Mouse (Mus musculus): ENCODE results near the gene Apela.

Gene Apela

GRCm38 (mm10) chr8:65018423-65018822 lies 18.7 kb downstream of the Apela start, which contains the start of the genes Trim61 and Trim60:
Trim61 (minus strand) TSS chr8:65018523.
Trim60 (minus strand) TSS chr8:65018584.
- no peak for DNase-seq

- DNase-seq, result peak; percentile 71
These were observed 29.5 kb downstream of the Apela start for GRCm38 (mm10) chr8:65007616-65008015.

- DNase-seq, result no peak
These were observed 38.2 kb downstream of the Apela start for GRCm38 (mm10) chr8:64998806-64999365.

- DNase-seq, result no peak
These were observed 49.4 kb downstream of the Apela start, which contains the start of gene Trim75 for GRCm38 (mm10) chr8:64987731-64988130. Trim75 (minus strand) TSS chr8:64987831.

GRCm38 (mm10) chr8:64983150-64983897 lies 53.8 kb downstream of the Apela start:
- no peak for DNase-seq

Measured in kidney, adult 9 months (tissue).